Mouse (Mus musculus): Measurements from ENCODE around the gene 2010315B03Rik.
A peak's percentile ranks its signal among the peaks of the same experiment; 100 is the strongest.

Gene 2010315B03Rik

GRCm38 (mm10) chr9:124312171-124313142 is at the start of gene 2010315B03Rik:
TSS of gene 2010315B03Rik (minus strand) at chr9:124312696.
- peak; percentile 87 for DNase-seq (ENCODE audit: low read depth, low spot score)

GRCm38 (mm10) chr9:124311502-124311901 is 994 bp downstream of the 2010315B03Rik start:
- no peak for DNase-seq (ENCODE audit: low read depth, low spot score)

- DNase-seq (ENCODE audit: low read depth, low spot score) = no peak
Observed at GRCm38 (mm10) chr9:124288329-124288728, 24.2 kb downstream of the 2010315B03Rik start.

GRCm38 (mm10) chr9:124281912-124282686 is 30.4 kb downstream of the 2010315B03Rik start:
- DNase-seq (ENCODE audit: low read depth, low spot score) = peak; percentile 90

GRCm38 (mm10) chr9:124281448-124281791 is 31.1 kb downstream of the 2010315B03Rik start:
- no peak for DNase-seq (ENCODE audit: low read depth, low spot score)

- DNase-seq (ENCODE audit: low read depth, low spot score) = no peak
Observed at GRCm38 (mm10) chr9:124280576-124281447, 31.7 kb downstream of the 2010315B03Rik start.

- DNase-seq (ENCODE audit: low read depth, low spot score) = no peak
Observed at GRCm38 (mm10) chr9:124279300-124279699, 33.2 kb downstream of the 2010315B03Rik start.

- DNase-seq (ENCODE audit: low read depth, low spot score) = no peak
Observed at GRCm38 (mm10) chr9:124275064-124275463, 37.4 kb downstream of the 2010315B03Rik start.

- peak; percentile 46 for DNase-seq (ENCODE audit: low read depth, low spot score)
Observed at GRCm38 (mm10) chr9:124273172-124273571, 39.3 kb downstream of the 2010315B03Rik start.

GRCm38 (mm10) chr9:124267929-124268328 is 44.6 kb downstream of the 2010315B03Rik start:
- DNase-seq (ENCODE audit: low read depth, low spot score) = no peak

- DNase-seq (ENCODE audit: low read depth, low spot score) = no peak
Observed at GRCm38 (mm10) chr9:124267493-124267892, 45.0 kb downstream of the 2010315B03Rik start.

GRCm38 (mm10) chr9:124262987-124263717 is 49.3 kb downstream of the 2010315B03Rik start:
- DNase-seq (ENCODE audit: low read depth, low spot score) = no peak

- no peak for DNase-seq (ENCODE audit: low read depth, low spot score)
Observed at GRCm38 (mm10) chr9:124258067-124258556, 54.4 kb downstream of the 2010315B03Rik start.

GRCm38 (mm10) chr9:124257200-124258066 is 55.1 kb downstream of the 2010315B03Rik start:
- peak; percentile 84 for DNase-seq (ENCODE audit: low read depth, low spot score)

GRCm38 (mm10) chr9:124256271-124257199 is 56.0 kb downstream of the 2010315B03Rik start:
- DNase-seq (ENCODE audit: low read depth, low spot score) = peak; percentile 38

GRCm38 (mm10) chr9:124251438-124251837 is 61.1 kb downstream of the 2010315B03Rik start:
- DNase-seq (ENCODE audit: low read depth, low spot score) = no peak

Measured in skeletal muscle tissue, adult 2 months (tissue).